Mouse (Mus musculus): ENCODE measurements around the gene Nr1h2. TPM values are rescaled to one million over a fixed set of nuclear protein-coding genes. Genes with fewer than 3 reads are reported as not detected.
A peak's percentile ranks its signal among the peaks of the same experiment; 100 is the strongest.

Nr1h2 gene
- polyA plus RNA-seq, 2 experiments from 2014 or later, result 42.2 to 57.7 TPM

DNA sequence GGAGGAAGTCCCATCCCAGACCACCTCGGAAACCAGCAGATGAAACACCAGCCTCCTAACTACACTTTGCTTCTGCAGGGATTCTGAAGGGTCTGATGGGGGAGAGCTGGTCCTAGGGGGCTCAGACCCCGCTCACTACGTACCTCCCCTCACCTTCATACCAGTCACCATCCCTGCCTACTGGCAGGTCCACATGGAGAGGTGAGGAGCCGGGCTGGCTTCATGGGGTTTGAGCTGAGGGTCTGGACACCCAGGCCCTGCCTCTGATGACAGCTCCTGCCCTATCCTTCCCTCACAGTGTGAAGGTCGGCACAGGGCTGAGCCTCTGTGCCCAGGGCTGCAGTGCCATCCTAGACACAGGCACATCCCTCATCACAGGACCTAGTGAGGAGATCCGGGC is 31.2 kb upstream of the Nr1h2 start:
- ATAC-seq, result no peak

DNA sequence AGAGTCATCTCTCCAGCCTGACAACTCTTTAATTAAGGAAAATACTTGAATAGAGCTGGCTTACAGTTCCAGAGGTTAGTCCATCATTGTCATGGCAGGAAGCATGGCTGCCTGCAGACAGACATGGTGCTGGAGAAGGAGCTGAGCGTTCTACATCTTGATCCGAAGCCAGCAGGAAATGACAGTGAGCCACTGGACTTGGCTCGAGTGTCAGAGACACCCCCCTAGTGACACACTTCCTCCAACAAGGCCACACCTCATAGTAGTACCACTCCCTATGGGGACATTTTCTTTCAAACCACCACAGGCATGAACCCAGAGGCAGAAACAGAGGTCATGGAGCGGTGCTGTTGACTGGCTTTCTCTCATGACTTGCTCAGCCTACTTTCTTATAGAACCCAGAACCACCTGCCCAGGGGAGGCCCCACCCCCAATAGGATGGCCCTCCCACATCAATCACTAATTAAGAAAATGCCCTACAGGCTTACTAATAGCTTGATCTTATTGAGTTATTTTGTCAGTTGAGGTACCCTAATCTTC is 30.6 kb upstream of the Nr1h2 start:
- ATAC-seq, result no peak

DNA sequence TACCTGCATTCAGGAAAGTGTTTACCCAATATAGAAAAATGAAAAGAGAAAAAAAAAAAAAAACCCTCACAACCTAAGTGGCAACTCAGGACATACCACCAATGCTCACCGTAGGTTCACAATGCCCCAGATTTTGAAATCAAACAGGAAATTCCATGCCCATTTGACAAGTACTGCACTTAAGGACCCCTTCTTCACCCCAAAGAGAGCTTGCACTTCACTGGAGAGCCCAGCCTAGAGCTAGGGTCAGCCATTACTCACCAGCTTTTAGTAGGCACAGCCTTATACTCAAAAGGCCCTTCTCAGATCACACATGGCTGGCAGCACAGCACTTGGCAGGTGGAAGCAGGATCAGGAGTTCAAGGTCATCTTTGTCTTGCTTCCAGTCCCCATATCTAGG is 29.4 kb upstream of the Nr1h2 start:
- no peak for ATAC-seq

DNA sequence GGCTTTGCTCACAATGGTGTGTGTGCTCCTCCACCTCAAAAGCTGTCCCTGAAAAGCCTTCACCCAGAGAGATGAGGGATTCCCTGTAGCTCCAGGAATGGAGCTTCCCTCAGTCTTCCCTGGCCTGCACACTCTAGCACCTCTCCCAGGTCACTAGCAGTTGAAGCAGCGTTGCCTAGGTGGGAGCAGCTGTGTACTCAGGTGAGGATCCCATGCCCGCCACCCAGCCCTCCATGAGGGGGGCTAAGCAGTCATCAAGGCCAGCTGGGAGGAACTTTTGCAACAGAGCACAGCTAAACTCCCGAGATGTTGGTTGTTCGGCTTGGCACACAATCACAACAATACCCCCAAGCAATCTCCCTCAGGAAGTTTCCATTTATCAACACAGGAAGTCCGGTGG is 29.0 kb upstream of the Nr1h2 start:
- ATAC-seq, result no peak

DNA sequence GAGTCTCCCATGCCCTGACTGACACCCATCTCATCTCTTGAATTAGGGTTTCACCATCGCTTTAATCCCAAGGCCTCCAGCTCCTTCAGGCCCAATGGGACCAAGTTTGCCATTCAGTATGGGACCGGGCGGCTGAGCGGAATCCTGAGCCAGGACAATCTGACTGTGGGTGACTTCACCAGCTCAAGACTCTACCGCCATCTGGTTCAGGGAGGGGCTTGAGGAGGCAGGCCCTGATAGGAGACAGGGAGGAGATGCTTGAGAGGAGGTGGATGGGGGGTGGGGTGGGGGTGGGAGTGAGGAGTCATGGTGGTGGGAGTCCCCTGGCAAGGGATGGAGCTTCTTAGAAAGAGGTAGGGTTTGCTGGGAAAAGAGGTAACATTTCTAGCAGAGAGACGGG is 27.9 kb upstream of the Nr1h2 start:
- no peak for ATAC-seq

DNA sequence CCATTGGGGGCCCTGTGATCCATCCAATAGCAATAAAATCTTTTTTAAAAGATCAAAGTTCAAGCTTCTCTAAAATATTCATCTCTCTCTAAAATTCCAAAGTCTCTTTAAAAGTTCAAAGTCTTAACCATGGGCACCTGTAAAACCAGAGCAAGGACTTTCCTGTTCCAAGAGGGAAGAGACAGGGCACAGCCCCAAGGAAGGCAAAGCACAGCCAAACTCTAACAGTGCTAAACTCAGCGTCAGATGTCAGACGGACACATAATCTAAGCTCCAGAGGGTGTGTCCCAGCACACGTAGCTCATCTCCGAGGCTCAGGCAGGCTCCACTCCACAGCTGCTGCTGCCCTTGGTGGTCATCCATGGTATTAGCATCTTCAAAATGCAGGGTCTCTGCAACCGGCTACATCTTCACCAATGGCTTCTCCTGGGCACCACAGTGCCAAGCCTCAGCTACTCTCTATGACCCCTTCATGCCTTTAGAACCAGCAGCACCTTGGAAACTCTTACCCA is 22.6 kb upstream of the Nr1h2 start:
- ATAC-seq, result no peak

DNA sequence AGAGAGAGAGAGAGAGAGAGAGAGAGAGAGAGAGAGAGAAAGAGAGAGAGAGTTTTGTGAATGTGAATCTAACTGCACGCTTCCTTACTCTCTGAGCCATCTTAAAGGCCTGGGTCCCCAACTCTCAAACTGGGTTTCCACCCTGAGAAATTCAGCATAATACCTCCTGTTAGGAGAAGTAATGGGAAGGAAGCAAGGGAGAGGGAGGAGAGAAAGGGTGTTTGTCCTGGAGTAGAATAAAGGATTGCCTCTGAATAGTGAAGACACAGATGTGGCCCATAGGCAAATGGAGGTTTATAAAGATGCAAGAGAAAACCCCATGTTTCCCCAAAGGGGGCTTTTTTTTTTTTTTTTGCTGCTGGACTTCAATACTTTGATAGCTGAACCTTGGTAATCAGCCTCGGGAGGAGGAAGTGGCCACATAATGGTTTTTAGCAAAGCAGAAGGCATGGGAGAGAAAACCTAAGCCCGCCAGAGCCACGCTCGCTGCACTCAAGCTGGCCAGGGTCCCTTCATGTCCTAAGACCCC is 19.3 kb upstream of the Nr1h2 start:
- ATAC-seq, result no peak

DNA sequence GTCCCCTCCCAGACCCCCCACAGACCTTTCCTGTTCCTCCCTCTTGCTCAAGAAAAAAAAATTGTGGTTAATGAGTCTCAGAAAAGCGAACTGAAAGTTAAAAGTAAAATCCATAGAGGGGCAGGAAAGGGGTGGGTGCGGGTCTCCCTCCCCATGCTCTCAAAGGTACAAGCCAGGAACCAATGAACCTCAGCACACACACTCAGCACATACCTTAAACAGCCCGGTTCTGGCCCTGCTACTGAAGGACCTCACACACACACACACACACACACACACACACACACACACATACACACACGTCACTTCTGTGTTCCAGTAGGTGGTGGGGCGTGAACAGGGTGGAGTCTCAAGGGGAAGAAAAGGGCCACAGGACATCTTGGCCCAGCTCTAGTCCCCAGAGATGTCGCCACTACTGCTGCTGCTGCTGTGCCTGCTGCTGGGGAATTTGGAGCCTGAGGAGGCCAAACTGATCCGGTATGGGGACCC is 18.5 kb upstream of the Nr1h2 start, which contains the start of gene Napsa:
TSS of gene Napsa (plus strand) at position 168 of the 489 bp plus-strand sequence.
- no peak for ATAC-seq

DNA sequence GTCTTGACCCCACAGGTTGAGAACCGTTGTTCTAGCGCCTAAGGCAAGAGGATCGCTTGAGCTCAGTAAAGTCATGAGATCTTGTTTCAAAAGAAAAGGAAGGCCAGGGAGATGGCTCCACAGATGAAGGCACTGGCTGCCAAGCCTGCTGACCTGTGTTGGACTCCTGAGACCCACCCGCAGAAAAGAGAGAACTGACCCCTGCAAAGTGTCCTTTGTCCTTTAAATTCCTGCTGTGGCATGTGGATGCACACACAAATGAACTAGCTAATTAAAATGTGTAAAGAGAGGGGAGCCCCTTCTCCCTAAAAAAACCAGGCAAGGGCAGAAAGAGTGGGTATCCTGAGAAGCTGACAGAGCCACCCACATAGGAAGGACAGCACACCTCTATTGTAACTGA is 18.1 kb upstream of the Nr1h2 start:
- ATAC-seq, result no peak

DNA sequence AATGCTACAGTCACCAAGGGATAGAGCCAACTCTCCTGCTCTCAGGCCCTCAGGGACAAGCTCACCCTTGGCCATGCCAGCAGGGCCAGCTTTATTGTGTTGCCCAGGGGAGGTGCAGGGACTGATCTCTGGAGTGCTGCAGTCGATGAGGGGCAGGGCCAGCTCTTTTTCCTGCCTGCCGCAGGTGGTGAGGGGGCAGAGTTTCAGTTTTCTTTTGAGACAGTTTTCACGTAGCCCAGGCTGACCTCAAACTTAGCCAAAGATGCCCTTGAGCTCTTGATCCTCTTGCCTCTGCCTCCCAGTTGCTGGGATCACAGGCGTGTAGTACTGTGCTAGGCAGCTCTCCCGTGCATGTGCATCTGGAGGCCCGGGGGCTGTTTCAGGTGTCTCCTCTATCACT is 17.2 kb upstream of the Nr1h2 start:
- ATAC-seq, result no peak

DNA sequence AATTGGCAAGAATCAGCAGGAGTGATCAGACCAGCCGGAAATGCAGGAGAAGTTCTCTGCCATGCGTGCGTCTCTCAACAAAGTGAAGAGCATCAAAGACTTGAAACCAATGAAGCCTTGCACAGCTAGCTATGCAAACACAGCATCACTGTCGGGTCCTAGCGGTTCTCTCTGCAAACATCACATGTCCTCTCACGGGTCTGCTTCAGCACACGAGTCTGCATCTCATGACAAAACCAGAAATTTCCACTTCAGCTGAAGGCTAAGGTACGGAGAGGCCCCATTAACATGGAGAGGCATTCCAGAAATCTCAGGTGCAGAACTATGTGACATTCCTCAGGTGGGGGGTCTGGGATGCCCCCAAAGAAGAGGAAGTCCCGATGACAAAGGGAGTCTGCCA is 15.1 kb upstream of the Nr1h2 start:
- ATAC-seq, result no peak

DNA sequence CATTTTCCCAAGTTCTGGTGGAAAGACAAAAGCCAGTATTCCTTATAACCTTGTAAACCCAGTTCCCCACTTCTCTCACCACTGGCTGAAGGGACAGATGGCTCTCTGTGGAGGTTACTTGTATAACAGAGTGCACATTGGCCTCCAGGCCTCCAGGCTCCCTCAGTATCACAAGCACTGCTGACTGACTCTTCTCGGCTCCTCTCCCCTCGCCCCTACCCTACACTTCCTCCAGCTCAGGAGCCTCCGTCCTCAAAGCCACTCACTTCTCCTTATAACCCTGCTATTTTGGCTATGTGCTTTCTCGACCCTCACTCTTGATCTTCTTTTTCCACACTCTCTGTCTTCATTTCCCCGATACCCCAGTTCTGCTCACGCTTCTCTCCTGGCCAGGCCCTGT is 11.7 kb upstream of the Nr1h2 start:
- ATAC-seq, result no peak

DNA sequence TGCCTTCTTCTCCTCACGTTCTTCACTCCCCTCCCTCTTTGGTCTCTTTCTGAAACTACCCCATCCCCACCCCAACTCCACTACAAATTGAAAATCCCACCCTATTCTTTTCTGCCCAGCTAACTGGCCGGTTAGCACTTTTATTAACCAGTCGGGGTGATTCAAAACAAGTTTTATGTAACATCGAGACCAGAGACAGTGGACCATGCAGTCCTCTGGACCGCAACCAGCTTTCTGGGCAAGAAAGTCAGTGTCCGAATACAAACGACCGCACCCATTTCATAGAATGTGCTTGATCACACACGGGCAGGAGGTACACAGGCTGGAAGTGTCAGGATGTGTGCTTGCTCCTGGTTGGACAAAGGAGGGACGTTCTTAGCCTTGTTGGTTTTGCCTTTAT is 10.7 kb upstream of the Nr1h2 start:
- ATAC-seq, result no peak

DNA sequence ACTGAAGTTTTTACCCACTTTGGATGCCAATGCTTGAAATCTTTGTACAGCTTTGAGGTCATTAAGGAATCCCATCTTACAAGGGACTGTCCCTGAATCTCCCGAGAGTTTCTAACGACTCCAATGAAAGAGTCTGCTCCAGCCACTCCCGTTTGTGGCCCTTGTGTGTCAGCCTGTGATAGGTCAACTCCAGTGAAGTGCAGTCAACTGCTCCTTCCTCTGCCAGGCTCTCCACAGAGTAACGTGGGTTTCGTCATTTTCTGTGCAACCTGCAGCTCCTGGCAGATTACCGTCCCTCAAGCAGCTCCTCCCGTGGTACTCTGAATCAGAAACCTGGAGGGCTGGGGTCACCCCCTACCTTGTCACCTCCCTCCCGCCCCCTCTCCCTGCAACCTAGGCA is 9.5 kb upstream of the Nr1h2 start:
- no peak for ATAC-seq

DNA sequence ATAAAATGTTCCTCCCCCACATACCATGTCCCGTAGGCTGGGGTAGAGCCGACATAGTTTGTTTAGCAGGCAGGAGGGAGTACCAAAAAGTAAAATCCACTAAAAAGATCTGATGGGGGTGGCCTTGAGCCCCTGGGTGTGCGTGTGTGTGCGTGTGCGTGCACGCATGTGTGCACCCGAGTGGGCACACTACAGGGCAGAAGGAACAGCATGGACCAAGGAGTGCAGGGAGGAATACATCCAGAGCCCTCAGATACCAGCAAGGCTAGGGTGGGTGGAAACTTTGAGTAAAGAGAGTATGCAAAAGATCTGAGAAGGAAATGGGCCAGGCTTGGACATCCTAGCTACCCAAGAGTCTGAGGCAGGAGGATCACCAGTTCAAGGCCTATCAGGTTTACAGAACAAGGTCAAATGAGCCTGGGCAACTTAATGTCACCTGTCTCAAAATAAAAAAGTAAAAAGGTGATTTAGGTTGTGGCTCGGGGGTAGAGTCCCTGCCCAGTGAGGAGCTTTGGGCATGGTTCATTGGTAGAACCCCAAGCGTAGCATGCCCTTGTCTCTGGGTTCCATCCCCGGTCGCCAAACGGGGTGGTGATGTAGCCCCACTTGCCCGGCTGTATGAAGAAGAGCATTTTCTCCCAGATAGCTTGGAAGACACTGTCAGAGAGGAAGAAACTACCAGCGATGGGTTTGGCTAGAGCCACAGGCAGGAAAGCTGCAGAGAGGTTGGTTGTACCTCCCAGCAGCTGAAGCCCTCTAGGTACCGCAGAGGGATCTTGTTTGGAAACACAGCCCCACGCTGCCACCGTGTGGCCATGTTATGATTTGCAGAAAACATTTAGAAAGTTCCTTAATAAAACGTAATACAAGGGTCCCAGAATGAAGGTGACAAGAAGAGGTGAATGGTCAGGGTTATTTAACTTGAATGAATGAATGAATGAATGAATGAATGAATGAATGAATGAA is 7.0 kb upstream of the Nr1h2 start:
- ATAC-seq, result peak; percentile 85

DNA sequence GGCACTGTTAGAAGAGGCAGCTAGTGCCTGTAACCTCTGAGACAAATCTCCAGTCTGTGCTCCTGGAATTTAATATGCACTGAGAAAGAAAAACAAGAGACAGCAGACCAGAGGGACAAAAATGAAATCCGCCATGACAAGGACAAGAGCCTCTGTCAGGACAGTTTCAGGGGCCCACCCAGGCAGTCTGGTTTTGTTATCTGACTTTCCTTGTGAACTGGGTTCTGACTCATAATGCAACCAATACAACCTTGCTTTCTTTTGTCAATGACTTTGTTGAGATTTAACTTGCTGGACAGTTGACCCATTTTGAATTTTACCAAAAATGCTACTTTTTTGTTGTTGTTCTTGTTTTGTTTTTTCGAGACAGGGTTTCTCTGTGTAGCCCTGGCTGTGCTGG is 3.9 kb upstream of the Nr1h2 start:
- no peak for ATAC-seq

DNA sequence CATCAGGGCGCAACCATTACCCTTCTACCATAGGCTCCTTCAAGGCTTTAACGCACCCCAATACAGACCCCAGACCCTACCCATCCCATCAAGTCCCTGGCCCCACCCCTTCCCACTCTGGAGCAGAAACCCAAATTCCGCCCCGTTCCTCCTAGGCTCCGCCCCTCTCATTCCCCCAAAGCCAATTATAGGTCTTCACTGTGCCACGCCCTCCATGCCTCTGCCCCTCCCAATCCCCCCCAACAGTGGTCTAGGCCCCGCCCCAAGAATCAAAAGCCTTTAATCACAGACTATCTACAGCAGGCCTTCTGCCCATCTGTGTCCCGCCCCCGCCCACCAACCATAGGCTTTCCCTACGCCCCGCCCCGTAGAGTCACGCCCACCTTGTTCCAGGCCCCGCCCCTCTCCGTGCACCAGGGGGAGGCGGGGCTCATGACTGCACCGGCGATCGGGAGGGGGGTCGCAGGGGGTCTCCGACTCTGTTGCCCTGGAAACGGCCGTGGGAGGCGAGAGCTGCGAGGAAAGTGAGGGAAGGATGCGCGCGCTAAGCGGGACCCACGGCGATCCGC is 471 bp downstream of the Nr1h2 start:
- ATAC-seq, result peak; percentile 16

DNA sequence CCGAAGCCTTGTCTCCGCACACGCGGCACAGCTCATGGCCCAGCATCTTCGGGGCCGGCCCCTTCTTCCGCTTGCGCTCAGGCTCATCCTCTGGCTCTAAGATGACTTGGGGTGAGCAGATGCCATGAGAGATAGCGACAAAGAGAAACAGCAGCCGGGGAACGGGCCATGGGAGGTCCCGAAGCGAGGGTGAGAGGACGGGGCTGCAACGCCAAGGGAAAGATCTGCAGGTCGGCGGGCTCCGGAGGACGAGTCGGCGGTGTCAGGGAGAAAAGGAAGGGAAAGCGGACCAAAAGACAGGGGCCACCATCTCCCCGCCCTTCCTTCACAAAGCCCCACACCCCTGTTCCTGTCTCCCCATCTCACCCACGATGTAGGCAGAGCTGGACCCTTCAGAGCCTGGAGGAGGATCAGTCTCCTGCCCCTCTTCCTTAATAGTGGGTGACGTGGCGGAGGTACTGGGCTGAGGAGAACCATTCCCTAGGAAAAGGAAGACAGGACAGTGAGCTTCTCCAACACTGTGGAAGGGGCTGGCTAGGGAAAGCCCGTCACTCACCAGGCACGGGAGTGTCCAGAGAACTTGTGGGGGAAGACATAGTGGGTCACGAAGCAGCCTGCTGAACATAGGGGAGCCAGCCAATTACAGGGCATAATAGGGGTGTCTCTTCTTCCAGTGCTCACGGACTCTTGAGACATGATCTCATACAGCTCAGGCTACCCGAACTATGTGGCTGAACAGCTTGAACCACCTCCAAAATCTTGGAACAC is 1.4 kb downstream of the Nr1h2 start:
- no peak for ATAC-seq

DNA sequence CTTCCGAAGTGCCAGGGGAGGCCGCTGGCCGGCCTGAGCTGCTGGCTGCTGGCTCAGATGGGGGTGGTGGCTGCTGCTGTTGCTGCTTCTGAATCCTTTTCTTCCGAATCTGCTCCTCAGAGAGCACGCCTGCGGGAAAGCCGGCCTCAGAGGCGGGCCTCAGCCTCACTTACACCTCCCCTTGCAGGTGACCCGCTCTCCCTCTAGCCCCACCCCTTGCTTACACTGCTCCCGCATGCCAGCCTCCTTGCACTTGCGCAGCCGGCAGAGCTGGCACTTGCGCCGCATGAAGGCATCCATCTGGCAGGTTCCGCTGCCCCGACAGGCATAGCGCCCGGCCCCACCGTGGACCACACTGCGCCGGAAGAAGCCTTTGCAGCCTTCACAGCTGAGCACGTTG is 2.0 kb downstream of the Nr1h2 start:
- ATAC-seq, result no peak

DNA sequence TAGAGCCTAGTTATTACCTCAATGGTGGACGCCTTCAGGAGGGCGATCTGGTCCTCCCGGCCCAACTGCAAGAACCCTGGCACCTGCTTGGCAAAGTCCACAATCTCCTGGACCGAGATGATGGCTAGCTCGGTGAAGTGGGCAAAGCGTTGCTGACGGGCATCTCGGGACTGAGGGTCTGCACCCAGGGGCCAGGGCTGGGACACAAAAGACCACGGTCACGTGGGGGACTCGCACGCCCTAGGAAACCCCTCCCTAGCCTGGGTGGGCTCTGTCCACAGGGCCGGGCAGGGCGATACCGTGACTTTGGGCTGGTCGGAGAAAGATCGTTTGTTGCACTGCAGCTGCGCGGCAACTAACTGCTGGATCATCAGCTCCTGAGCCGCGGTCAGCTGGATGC is 2.5 kb downstream of the Nr1h2 start:
- ATAC-seq, result no peak

DNA sequence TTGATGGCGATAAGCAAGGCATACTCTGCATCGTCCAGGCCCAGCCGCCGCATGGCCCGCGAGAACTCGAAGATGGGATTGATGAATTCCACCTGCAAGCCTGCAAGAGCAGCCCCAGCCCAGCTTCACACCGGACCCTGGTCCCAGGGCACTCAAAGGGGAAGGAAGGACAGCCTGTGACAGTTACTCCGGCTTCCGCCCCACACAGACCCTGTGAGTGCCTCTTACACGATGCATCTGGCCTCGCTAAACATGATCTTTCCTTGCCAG is 3.4 kb downstream of the Nr1h2 start:
- ATAC-seq, result no peak

DNA sequence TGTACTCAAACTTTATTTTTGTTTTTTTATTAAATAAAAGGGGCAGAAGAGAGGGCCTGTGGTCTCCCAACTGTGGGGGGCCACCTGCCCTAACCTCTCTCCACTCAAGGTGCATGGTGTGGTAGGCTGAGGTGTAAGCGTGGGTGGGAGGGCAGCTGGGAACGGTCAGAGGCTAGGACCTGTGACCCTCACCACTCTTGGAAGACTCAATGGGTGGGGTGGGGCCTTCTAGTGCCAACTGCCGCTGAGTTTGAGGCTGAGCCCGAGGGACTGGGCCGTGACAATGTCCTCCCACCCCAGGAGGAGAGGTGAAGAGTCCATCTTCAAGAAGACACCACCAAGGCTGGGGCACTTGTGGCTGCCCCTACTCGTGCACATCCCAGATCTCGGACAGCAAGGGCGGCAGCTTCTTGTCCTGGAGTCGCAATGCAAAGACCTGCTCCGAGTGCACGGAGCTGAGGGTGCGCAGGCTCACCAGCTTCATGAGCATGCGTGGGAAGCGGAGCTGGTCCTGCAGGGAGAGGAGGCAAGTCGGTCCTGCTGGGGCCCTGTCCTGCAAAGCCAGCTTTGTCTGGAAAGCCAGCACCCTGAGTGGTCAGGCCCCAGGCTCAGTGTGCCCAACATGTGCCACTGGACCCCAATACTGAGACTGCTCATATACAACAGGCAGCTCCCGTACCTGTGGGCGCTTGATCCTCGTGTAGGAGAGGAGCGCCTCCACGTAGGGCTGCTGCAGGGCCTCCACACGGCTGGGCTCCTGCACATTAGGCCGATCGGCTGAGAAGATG is 3.9 kb downstream of the Nr1h2 start:
- ATAC-seq, result no peak
